Mouse (Mus musculus): ENCODE data around the gene Frem1.

GRCm38 (mm10) chr4:83020759-83021555, 31.2 kb downstream of the Frem1 start:
- no peak for TF ChIP-seq CTCF (IDR thresholded peaks at IDR 0.05; ENCODE audit: control insufficient read depth, insufficient read depth, low read length)
- no peak for TF ChIP-seq POLR2A (IDR thresholded peaks at IDR 0.05; ENCODE audit: borderline replicate concordance, control insufficient read depth, low read depth, low read length)

Data from bone marrow, adult 2 months (tissue).